Mouse (Mus musculus) megakaryocyte-erythroid progenitor cell, adult 5-6 weeks (primary cell): ENCODE data around the gene Tfap2e. TPM values are rescaled to one million over a fixed set of nuclear protein-coding genes. Genes with fewer than 3 reads are reported as not detected.

Experiments
- ATAC-seq: replicated peaks from 2 replicates; pipeline ENCODE4 v1.8.0; 2016; ENCODE audit warnings: mild to moderate bottlenecking, inconsistent platforms; ENCODE audit not compliant: severe bottlenecking, poor library complexity, low FRiP score, low TSS enrichment
- total RNA-seq, 2 experiments: library from RNA; stranded (forward) in 1 of 2; stranded (reverse) in 1 of 2; fragments of 200-1000, 215-1000 nt in 1 of 2; fragments of >200 nt in 1 of 2; fragmentation: Nextera tagmentation in 1 of 2; gene quantifications; 2 replicates each; pipeline ENCODE4 v1.2.3; 2014 to 2017

Tfap2e gene
- not detected in 2 replicates for total RNA-seq (2014; fragmentation: Nextera tagmentation)
- total RNA-seq (2017) = not detected in 2 replicates

- ATAC-seq = peak; percentile 55
Measured at GRCm38 (mm10) chr4:126736001-126736414, at the start of gene Tfap2e. Tfap2e (minus strand) TSS chr4:126736240.

- no peak for ATAC-seq
Measured at GRCm38 (mm10) chr4:126782996-126783395, 47.0 kb upstream of the Tfap2e start.

- ATAC-seq = no peak
Measured at GRCm38 (mm10) chr4:126782512-126782911, 46.5 kb upstream of the Tfap2e start.

GRCm38 (mm10) chr4:126781871-126782270 lies 45.8 kb upstream of the Tfap2e start:
- ATAC-seq = no peak

GRCm38 (mm10) chr4:126779826-126780775 lies 44.1 kb upstream of the Tfap2e start:
- ATAC-seq = no peak

GRCm38 (mm10) chr4:126779148-126779581 lies 43.1 kb upstream of the Tfap2e start:
- ATAC-seq = no peak

- ATAC-seq = no peak
Measured at GRCm38 (mm10) chr4:126775182-126775581, 39.1 kb upstream of the Tfap2e start.

GRCm38 (mm10) chr4:126773871-126774270 lies 37.8 kb upstream of the Tfap2e start:
- ATAC-seq = no peak

- ATAC-seq = no peak
Measured at GRCm38 (mm10) chr4:126770831-126771230, 34.8 kb upstream of the Tfap2e start.

- ATAC-seq = peak; percentile 89
Measured at GRCm38 (mm10) chr4:126769800-126770563, 33.9 kb upstream of the Tfap2e start.

- ATAC-seq = no peak
Measured at GRCm38 (mm10) chr4:126763483-126763882, 27.4 kb upstream of the Tfap2e start.

- no peak for ATAC-seq
Measured at GRCm38 (mm10) chr4:126762586-126763359, 26.7 kb upstream of the Tfap2e start.

GRCm38 (mm10) chr4:126759435-126759834 lies 23.4 kb upstream of the Tfap2e start:
- ATAC-seq = no peak

GRCm38 (mm10) chr4:126758299-126758698 lies 22.3 kb upstream of the Tfap2e start:
- no peak for ATAC-seq

- no peak for ATAC-seq
Measured at GRCm38 (mm10) chr4:126756766-126757165, 20.7 kb upstream of the Tfap2e start.

GRCm38 (mm10) chr4:126754736-126755374 lies 18.8 kb upstream of the Tfap2e start:
- no peak for ATAC-seq

- ATAC-seq = no peak
Measured at GRCm38 (mm10) chr4:126754231-126754611, 18.2 kb upstream of the Tfap2e start.

GRCm38 (mm10) chr4:126753268-126754230 lies 17.5 kb upstream of the Tfap2e start, which contains the start of the genes Ncdn and AU040320:
Ncdn (minus strand) TSS chr4:126753438.
AU040320 (plus strand) TSS chr4:126753544.
- ATAC-seq = peak; percentile 94
